Mouse (Mus musculus): ENCODE results near the gene Hspbp1.
A peak's percentile ranks its signal among the peaks of the same experiment; 100 is the strongest.

The Hspbp1 gene

DNA sequence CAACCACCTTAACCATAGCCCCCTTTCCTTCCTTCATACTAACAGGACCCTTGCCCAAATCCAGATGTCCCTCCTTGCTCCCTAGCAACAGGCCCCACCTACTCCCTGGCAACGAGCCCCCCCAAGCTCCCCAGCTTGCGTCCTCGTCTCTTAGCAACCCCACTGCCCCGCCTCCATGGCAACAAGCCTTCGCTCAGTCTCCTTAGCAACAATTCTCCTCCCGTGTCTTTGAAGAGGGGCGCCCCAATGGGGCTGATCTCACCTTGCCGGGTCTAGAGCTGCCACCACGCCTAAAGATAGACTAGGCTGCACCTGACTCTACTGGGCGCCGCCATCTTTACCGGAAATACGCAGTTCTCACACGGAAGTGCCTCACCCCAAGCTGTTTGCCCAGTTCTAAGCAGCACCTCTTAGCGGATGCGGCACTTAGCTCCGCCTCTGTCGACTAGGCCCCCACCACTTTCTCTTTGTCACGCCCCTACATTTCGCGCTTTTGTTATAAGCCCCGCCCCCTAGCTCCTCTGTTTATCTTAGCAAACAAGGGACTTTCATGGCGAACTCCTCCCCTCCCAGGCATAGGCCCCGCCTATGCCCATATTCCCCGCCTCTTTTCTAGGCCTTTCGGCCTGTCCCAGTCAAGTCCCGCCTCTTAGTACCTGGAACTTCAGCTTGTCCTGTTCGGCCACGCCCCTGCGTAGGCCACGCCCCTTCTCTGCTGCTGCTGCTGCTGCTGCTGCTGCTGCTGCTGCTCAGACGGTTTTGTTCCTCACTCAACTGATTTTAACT is at the start of gene Hspbp1:
Gene Hspbp1 (minus strand): TSS at position 437 of the 786 bp plus-strand sequence.
- DNase-seq, result peak; percentile 95

DNA sequence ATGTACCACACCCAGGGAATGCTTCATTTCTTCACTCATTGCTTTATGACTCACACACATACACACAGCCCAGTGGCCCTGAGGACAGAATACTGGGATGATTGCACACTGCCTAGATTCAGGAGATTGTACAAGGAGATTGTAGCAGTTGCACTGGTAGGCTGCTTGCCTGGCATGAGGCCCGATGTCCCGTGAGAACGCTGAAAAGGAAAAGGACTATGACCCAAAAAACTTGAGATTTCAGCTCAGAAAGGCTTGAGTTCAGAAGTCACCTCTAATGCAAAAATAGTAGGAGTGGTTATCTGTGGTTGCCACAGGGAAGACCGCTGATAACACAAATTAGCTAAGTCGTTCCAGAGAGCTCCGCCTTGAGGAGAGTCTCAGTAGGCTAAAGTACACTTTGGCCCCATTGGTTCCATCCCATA is 48.1 kb upstream of the Hspbp1 start:
- DNase-seq, result no peak

DNA sequence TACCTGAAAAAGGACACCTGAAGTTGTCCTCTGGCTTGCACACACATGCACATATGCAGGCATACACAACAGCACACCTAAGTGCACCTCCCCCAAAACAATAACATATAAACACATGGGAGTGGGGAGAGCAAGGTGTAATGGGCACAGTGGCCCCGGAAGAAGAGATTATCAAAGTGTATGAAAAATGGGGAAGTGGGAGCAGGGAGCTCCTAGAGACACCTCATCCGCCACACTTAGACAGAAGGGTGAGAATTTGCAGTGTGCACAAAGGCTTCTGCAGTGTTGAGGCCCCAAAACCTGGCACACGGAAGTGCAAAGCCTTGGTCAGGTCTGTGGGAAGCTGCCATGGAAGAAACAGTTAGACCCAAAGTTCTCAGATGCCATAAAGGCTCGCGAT is 46.2 kb upstream of the Hspbp1 start:
- DNase-seq, result no peak

DNA sequence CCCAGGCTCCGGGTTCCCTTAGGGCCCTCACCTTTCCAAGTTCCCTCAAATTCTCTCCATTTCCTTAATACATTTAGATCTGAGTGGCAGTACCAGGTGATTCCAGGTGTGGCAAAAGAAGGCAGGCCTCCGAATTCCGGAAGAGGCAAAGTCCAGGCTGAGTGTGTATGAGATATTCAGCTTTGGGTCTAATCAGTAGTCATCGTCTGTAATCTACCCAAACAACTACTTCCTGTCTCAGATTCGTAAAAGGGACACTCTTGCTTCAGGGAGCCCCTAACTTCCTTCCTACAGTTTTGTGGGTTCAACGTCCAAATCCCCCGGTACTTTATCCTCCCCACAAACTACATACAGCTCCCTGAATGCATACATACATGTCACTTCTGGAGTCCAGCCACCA is 40.3 kb upstream of the Hspbp1 start, which contains the start of gene Tmem150b:
Gene Tmem150b (minus strand): TSS at position 81 of the 400 bp plus-strand sequence.
- no peak for DNase-seq

DNA sequence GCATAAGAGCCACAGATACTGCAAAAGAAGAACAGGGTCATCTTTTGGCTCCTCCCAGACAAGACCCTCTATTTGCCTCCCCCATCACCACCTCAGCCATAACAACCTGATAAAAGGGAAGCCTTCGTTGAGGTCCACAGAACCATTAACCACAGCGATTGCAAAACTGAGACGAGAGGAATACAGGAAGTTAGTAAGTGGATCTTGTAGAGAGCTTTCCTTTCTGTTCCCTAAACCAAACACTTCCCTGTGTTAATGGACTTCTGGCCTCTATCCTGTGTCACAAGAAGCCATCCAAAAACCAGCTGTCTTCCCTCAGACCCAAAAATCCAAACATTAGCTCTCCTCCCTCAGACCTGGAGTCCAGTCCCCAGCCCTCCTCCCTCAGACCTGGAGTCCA is 39.5 kb upstream of the Hspbp1 start:
- no peak for DNase-seq

DNA sequence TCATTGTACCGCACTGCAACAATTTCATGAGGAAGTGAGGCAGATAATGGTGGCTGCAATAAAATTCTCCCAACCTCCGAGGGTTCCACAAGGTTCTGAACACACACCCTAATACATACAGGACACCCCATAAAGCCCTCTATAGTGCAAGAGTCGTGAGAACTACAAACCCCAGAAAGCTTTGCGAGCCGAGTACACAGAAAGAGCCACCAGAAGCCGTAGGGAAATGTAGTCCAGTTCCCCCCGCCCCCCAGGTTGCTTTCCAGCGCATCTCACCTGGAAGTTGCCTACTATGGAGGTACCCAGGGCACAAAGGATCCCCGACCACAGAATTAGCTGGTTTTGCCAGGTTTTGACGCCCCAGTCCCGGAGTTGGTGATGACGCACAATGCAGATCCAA is 38.6 kb upstream of the Hspbp1 start:
- peak; percentile 27 for DNase-seq

DNA sequence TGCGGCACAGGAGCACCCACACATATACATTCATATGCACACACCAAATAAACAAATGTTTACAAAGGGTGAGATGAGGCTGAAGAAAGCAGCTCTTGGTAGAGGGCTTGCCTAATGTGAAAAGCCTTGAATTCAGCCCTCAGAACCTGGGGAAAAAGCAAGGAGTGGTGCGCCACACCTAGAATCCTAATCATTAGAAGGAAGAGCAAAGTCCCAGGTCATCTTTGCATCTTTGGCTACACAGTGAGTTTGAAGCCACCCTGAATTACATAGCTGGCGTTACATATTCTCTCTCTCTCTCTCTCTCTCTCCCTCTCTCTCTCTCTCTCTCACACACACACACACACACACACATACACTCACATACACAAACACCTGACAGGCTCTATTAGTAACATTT is 34.4 kb upstream of the Hspbp1 start:
- no peak for DNase-seq

DNA sequence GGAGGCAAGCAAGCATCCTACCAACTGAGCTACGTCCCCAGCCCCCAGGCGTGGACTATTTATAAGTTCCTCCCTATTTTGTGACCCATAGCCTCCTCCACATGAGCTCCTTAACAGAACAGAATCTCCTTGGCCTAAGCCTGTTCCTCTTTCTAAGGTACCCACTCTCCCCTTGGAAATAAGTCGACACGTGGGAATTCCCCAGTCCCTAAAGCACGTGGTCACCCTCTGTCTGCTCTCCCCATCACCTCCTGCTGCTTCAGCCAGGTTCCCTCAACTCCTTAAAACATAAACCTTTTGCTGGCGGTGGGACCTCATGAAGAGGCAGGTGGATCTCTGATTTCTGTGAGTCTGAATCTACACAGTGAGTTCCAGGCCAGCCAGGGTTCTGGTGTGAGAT is 32.1 kb upstream of the Hspbp1 start:
- DNase-seq, result no peak

DNA sequence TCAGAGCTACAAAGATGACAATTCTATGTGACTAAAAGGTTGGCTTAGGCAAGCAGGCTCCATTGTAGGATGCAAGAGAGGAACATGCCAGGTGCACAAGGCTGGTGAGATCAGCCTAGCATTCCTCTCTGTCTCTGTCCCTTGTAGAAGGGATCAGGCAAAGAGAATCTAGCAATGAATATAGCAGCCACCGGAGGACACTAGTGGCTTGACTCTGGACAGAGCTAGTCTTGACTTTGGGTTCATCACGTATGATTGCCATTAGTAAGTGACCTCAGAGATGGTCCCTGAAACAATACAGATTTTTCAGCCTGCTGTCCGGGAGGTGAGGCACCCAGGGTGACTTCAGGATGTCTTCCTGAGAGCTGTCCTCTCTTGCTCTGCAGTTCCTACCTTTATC is 27.7 kb upstream of the Hspbp1 start:
- DNase-seq, result no peak

DNA sequence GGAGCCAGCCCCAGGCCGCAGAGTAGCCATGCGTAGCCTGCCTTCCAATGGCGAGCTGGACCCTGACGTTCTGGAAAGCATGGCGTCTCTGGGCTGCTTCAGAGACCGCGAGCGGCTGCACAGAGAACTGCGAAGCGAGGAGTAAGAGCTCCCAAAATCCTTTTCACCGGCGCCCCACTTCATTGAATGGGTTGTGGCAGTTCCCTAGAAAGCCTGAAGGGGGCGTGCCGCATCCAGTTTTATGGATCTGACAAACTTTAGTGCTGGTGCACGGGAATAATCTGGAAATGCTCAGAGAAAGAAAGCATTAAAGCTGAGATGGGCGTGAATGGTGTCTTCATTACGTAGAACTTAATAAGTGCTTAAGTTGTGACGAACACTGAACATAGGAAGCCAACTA is 20.2 kb upstream of the Hspbp1 start:
- DNase-seq, result peak; percentile 13

DNA sequence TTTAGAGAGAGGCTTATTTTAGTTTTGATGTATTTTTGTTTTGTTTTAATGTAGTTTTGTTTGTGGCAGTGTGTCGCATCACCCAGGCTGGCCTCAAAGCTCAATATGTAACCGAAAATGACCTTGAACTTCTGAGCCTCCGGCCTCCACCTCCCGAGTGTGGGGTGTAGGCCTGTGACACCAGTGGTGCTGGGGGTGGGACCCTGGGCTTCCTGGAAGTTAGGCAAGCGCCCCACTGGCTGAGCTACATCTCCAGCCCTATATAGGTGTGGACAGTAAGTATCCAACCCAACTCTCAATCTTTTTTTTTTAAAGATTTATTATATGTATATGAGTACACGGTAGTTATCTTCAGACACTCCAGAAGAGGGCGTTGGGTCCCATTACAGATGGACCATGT is 18.3 kb upstream of the Hspbp1 start:
- no peak for DNase-seq

DNA sequence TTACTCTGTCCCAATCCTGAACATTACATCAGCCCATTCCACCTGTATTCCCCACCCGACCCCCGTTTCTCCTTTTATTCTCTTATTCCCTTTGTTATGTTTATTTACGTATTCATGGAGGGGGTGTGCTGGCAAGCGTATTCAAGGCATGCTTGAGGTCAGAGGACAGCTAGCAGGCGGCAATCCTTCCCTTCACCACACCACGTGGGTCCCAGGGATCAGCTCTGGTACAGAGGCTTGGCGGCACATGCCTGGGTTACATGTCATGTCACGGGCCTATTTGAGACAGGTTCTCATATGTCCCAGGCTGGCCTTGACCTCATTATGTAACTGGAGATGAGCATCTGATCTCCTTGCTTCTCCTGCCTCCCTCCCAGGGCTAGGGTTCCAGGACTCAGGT is 17.5 kb upstream of the Hspbp1 start:
- DNase-seq, result no peak

DNA sequence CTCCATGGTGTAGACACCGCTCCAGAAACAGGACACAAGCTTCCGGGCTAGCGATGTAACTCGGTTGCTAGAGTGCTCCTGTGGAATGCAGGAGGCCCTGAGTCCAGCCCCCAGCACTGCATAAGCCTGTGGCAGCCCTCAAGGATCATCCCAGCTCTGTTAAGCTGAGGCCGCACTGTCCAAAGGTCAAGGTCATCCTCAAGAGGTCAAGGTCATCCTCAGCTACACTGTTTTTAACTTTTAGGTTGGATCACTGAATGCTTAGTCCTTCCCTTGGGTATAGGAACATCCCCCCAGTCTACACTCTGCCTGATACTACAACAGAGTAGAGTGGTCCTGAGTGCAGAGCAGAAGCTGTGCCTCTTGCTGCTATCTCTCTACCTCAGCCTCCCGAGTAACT is 8.1 kb upstream of the Hspbp1 start:
- DNase-seq, result no peak

DNA sequence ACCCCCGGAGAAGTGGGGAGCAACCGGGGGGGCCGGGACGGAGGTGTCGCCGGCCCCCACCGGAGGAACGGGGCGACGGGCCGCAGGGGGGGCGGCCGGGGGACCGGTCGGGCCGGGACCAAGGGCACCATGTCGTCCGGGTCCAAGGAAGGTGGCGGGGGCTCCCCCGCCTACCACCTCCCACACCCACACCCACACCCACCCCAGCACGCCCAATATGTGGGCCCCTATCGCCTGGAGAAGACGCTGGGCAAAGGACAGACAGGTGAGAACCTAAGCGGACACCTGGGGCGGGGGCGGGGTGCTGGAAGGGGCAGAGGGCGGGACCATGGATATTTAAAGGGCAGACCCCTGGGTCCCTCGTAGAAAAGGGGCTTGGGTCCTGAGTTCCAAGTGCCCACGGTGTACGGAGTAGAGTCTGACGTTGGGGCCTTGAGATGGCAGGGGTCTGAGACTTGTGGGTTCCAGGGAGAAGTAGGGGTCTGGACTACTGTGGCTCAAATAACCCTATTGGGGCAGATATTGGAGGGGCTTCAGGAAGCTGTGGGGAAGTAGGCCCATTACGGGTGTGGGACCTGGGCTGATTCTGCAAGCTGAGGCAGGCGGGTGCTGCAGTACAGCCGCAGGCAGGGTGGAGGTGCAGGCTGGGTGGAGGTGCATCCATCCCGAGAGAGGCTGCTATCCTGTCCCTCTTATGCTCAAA is 6.2 kb upstream of the Hspbp1 start:
- DNase-seq, result no peak

DNA sequence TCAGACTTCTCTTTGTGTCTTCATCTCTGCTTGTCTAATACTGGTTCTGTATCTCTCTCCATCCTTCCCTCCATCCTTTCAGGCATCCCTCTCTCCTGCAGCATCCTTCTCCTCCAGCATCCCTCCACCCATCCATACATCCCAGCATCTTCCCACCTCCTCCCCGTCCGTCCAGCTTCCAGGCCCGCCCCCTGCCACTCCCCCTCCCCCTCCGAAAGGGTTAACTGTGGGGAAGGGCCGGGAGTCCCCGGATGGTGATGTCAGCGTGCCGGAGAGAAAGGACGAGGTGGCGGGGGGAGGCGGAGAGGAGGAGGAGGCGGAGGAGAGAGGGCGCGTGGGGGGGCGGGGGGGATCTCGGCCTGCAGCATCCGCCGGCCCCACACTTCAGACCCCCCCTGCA is 5.5 kb upstream of the Hspbp1 start, which contains the start of gene Brsk1:
Gene Brsk1 (plus strand): TSS at position 218 of the 400 bp plus-strand sequence.
- DNase-seq, result no peak

DNA sequence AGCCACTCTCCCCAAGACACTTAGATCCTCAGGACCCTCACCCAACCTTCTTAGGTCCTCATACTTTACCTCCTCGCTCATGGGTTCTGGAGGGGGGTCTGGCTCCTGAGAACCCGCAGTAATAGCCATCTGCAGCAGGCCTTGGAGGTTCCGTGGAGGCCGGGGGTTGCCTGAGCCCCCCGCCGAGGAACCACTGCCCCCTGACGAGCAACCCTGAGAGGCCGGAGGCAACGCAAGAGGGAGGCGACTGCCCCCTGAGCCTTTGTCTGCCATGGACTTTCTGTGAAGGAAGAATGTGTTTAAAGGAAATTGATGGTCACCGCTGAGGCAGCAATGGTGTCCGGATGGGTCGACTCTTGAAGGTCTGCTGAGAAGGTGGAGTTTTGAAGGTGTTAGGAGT is 665 bp downstream of the Hspbp1 start:
- DNase-seq, result no peak

DNA sequence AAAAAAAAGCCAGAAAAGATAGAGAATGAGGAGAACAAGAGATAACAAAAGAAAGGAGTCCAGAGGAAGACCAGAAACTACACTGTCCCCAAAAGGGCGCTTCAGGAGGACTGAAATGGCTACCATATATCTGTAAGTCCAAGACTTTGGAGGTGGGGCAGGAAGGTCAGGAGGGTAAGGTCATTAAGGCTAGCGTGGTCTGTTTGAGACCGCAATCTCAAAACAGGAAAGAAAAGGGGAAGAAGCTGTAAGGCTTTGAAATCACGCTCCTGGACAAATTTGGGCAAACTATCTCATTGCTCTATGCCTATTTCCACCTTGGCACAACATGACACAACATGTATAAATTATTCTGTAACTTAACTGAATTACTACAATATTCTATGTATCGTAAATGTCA is 1.6 kb downstream of the Hspbp1 start:
- no peak for DNase-seq

DNA sequence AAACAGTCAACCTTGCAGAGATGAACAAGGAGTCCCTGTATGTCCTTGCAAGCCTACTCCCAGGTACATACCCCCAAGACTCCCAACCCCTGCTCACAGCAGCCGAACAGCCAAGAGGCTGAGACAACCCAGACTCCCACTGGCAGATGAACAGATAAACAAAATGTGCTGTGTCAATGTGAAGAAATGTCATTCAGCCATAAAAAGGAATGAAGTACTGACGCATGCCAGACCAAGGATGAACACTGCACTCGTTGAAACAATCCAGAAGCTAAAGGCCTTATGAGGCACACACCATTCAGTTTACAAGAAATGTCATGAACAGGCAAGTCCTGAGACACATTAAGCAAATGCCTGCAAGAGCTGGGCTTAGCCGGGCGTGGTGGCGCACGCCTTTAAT is 9.7 kb downstream of the Hspbp1 start:
- no peak for DNase-seq

DNA sequence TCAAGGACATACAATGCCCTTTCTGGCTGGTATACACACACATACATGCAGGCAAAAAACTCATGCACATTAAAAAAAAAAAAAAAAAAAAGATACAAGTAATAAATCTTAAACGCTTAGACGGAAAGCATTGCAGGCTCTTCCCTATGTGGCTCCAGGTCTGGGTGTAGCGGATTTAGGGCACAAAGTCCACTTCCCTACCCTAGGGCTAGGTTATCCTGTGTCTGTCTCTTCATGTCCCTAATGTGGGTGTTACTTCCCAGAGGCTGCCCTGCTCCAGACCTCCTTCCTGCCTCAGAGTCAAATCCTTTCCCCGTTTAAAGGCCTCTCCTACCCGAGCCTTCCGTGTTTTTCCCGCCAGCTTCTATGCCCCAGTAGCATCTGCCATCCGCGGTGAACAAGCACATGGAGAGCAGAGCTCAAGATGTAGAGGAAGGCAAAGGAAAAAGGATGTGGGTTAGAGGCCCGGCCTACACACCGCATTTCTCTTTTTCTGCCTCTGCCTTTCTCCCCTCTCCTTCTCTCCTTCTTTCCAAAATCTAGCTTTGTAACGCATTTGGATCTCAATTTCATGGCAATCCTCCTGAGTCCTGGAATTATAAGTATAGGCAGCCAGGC is 10.6 kb downstream of the Hspbp1 start:
- peak; percentile 48 for DNase-seq

DNA sequence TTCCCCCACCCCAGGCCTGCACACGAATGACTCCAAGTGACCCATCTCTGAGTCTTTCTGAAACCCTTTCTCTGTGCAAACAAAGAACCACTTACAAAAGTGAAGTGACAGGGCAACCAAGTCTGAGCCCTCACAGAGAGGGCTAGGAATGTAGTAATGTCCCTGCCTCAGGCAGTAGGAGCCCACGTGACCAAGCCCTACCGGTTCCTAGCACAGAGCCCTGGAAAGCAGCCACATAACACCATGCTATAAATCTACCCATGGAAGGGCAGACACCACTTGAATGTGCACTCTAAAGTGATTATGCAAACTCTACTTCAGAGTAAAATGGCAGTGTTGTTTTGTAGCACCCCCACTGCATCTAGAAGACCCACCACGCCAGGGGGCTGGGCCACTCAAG is 12.9 kb downstream of the Hspbp1 start:
- no peak for DNase-seq

DNA sequence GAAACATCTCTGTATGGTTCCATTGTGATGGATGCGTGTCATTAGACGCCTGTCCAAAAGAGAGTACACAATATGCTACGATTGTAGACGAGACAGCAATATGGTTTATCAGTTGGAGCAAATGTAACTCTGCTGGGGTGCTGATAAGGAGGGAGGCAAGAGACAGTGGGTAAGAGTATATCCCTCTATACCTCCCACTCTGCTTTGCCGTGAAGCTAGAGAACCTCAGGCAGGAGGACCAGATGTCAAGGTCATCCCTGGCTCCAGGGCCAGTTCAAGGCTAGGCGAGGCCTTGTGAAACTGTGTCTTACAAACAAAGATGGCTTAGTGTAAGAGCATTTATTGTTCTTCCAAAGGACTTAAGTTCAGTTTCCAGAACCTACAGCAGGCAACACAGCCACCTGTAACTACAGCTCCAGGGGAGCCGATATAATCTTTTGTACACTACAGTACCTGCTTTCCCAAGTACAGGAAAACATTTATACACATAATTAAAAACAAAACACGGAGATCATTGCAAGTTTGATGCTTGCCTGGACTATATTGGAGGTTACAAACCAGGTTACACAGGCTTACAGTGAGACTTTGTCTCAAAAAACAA is 14.1 kb downstream of the Hspbp1 start:
- no peak for DNase-seq

DNA sequence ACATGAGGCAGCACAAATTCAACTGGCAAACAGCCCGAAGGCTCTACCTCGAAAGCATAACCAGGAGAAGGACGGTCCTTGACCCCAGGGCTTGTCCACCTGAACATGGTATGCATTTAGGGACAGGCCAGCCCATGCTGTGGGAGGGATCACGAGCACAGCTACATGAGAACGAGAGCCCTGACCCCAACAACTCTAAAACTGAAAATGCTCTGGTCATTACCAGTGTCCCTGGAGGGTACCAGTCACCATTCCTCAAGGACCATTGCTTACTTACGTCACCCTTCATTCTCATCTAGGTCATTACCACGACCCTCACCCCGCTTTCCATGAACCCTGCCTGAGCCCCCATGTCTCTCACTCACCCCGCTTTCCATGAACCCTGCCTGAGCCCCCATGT is 15.7 kb downstream of the Hspbp1 start:
- no peak for DNase-seq

DNA sequence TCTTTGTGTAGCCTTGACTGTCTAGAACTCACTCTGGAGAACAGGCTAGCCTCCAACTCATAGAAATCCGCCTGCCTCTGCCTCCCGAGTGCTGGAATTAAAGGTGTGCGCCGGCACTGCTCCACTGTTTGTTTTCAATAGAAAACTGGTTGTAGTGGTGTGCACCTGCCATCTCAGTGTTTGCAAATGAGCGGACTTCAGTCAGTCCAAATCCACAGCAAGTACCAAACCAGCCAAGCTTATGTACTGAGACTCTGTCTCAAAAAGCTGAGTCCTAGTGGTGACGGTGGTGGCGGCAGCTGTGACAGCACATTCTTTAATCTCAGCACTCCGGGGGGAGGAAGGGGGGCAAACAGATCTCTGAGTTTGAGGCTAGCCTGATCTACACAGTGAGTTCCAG is 16.4 kb downstream of the Hspbp1 start:
- DNase-seq, result no peak

DNA sequence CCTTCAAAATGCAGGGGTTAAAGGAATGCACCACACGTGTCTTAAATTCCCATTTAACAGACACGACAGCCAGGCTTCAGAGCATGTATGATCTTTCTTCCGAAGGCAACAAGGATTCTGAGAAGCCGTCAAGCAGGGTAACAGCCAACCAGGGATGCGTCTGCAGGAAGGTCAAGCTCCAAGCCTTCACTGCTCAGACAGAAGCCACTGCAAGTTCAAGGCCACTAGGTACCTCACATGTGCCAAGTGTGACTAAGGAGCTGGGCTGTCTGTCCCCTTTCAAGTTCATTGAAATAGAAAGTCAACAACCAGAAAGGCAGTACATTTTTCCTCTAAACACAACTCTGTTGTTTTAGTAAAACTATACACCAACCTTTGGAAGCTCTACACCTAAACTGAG is 18.0 kb downstream of the Hspbp1 start:
- DNase-seq, result no peak
